Mouse (Mus musculus): ENCODE data around the gene Wap. TPM values are rescaled to one million over a fixed set of nuclear protein-coding genes. Genes with fewer than 3 reads are reported as not detected.
A peak's percentile ranks its signal among the peaks of the same experiment; 100 is the strongest.

Gene Wap
- total RNA-seq, 2 experiments from 2014 or later: not detected

GRCm38 (mm10) chr11:6598191-6598889 lies 40.1 kb downstream of the Wap start:
- no peak for DNase-seq (ENCODE audit: low spot score in 2 of 2)

GRCm38 (mm10) chr11:6597523-6597922 lies 40.9 kb downstream of the Wap start:
- DNase-seq (ENCODE audit: low spot score in 2 of 2): no peak

GRCm38 (mm10) chr11:6596616-6597015 lies 41.8 kb downstream of the Wap start:
- no peak for DNase-seq (ENCODE audit: low spot score in 2 of 2)

GRCm38 (mm10) chr11:6596205-6596604 lies 42.2 kb downstream of the Wap start:
- no peak for DNase-seq (ENCODE audit: low spot score in 2 of 2)

- no peak for DNase-seq (ENCODE audit: low spot score in 2 of 2)
These were observed 43.1 kb downstream of the Wap start for GRCm38 (mm10) chr11:6595339-6595738.

GRCm38 (mm10) chr11:6594845-6595244 lies 43.6 kb downstream of the Wap start:
- DNase-seq (ENCODE audit: low spot score in 2 of 2): peak in 1 of 2 experiments; percentile 15

GRCm38 (mm10) chr11:6593406-6593805 lies 45.0 kb downstream of the Wap start:
- DNase-seq (ENCODE audit: low spot score in 2 of 2): no peak

- DNase-seq (ENCODE audit: low spot score in 2 of 2): no peak
These were observed 47.3 kb downstream of the Wap start for GRCm38 (mm10) chr11:6590933-6591675.

- no peak for DNase-seq (ENCODE audit: low spot score in 2 of 2)
These were observed 48.6 kb downstream of the Wap start for GRCm38 (mm10) chr11:6589838-6590237.

- DNase-seq (ENCODE audit: low spot score in 2 of 2): no peak
These were observed 50.1 kb downstream of the Wap start for GRCm38 (mm10) chr11:6588295-6588694.

- DNase-seq (ENCODE audit: low spot score in 2 of 2): no peak
These were observed 51.0 kb downstream of the Wap start for GRCm38 (mm10) chr11:6587249-6587940.

GRCm38 (mm10) chr11:6586660-6587059 lies 51.8 kb downstream of the Wap start:
- DNase-seq (ENCODE audit: low spot score in 2 of 2): no peak

GRCm38 (mm10) chr11:6585748-6586147 lies 52.7 kb downstream of the Wap start:
- no peak for DNase-seq (ENCODE audit: low spot score in 2 of 2)

Other genes with a start within 250 kb of the Wap start
- gene Zmiz2, start 249.6 kb downstream of the Wap start, total RNA-seq (2021): 100 to 1,000 TPM; 217 to 224 TPM
- 1,000 to 10,000 TPM; 1,850 TPM for gene Ppia, start 223.2 kb downstream of the Wap start, total RNA-seq (2021)
- 10 to 100 TPM; 41.4 to 42.5 TPM for gene H2afv, start 194.2 kb downstream of the Wap start, total RNA-seq (2021)
- gene Purb, start 162.7 kb downstream of the Wap start, total RNA-seq (2021): 100 to 1,000 TPM; 248 to 265 TPM
- gene Myo1g, start 117.7 kb downstream of the Wap start, total RNA-seq (2021): under 1 TPM; 0.23 to 0.49 TPM
- gene Ccm2, start 91.8 kb downstream of the Wap start, total RNA-seq (2021): 10 to 100 TPM; 63.5 to 67.0 TPM
- 10 to 100 TPM; 42.6 to 55.9 TPM for gene Nacad, start 32.6 kb downstream of the Wap start, total RNA-seq (2021)
- 10 to 100 TPM; 49.3 to 50.4 TPM for gene Tbrg4, start 12.6 kb downstream of the Wap start, total RNA-seq (2021)
- gene Ramp3, start 19.9 kb upstream of the Wap start, total RNA-seq (2021): 10 to 100 TPM in 1 of 2 experiments, 1 to 10 TPM in 1; 9.9 to 12.9 TPM
- gene Gm11983, start 199.0 kb upstream of the Wap start, total RNA-seq (2021): not detected

Measured in left cerebral cortex, adult 18-20 months (tissue).